Mouse (Mus musculus) stomach, postnatal 0 days (tissue): ENCODE results near the gene Kif26b.

Experiments used
- CTCF ChIP-seq: IDR thresholded peaks from 2 replicates; pipeline ENCODE4 v1.5.1; 2016; ENCODE audit warnings: antibody characterized with exemption, low read depth, mild to moderate bottlenecking, moderate library complexity
- EP300 ChIP-seq: optimal IDR thresholded peaks from 2 replicates; pipeline ENCODE3; 2016; ENCODE audit warnings: antibody characterized with exemption

- TF ChIP-seq CTCF (0 out of 2 replicates have a peak, but pooled peaks have one; percentile 3), EP300 (no peak)
These were observed 68.2 kb downstream of the Kif26b start for GRCm38 (mm10) chr1:178597113-178597512.
